Comparison of ENCODE assay signal across 11 mouse cellular contexts in the genomic region with DNA sequence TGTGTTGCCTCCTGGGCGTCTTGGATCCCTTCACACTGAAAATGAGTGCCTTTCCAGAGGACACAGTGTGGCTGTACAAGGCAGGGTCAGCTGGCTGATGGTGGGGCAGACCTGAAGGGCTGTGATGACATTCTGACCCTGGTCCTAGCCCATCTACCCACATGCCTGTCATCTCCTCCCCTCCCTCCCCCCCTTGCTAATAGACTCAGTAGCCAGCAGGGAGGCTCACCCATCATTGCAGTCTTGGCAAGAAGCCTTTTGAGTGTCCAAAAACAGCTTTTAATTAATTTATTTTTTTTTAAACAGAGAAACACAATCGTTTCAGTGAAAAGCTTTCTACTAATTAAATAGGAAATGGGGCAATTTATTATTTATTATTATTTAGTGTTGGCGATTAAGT.
DNase-seq lines count a peak whose midpoint lies in the region; ATAC-seq and TF ChIP-seq lines count a peak whose summit lies in the region.
"Had no signal": no experiment of that assay in that cellular context is flagged by ENCODE, and none has a peak within 500 bp of the region (broad histone marks: within the 10 kb centered on the region; RNA-seq: fewer than 3 reads in every experiment).

No protein-coding gene starts in this region.

- WGBS in hindbrain, embryonic 11.5 days = 60% methylated on average over 3 of the region's 3 CpGs
- 59% methylated on average over 3 of the region's 3 CpGs for WGBS in midbrain, embryonic 16.5 days

- H3K9ac ChIP-seq in hindbrain, embryonic 11.5 days (ENCODE audit: low read depth, low read length) = no peak overlapping the region
- H3K9ac ChIP-seq in midbrain, embryonic 16.5 days (ENCODE audit: low read depth, low read length) = no peak overlapping the region; the same call in 1 of the 2 replicates
- H3K9ac ChIP-seq: embryonic facial prominence, embryonic 12.5 days had no signal

- peak; percentile 34; the same call in 1 of the 2 replicates for ATAC-seq in hindbrain, embryonic 11.5 days (ENCODE audit: low FRiP score)
- no peak for ATAC-seq in midbrain, embryonic 16.5 days

- peak overlapping the region; percentile 82 for H3K27ac ChIP-seq in layer of hippocampus, adult 2 months
- peak overlapping the region; percentile 69; the same call in 1 of the 2 replicates for H3K27ac ChIP-seq in hindbrain, embryonic 11.5 days (ENCODE audit: low read depth, low read length)
- peak overlapping the region; percentile 79 for H3K27ac ChIP-seq in midbrain, embryonic 16.5 days (ENCODE audit: low read length)
- H3K27ac ChIP-seq: macrophage had no signal

- no peaks in the 10 kb centered on the region for H3K4me1 ChIP-seq in hindbrain, embryonic 11.5 days (replicated peaks; ENCODE audit: control insufficient read depth, insufficient read depth, low read length)
- H3K4me1 ChIP-seq in midbrain, embryonic 16.5 days (ENCODE audit: control insufficient read depth, insufficient read depth, low read length) = peaks cover 22% of the 10 kb centered on the region

- H3K4me3 ChIP-seq in layer of hippocampus, adult 2 months = peak overlapping the region; percentile 32; the same call in 1 of the 2 replicates
- H3K4me3 ChIP-seq in hindbrain, embryonic 11.5 days (ENCODE audit: low read depth, low read length) = no peak overlapping the region
- no peak overlapping the region; the same call in 1 of the 2 replicates for H3K4me3 ChIP-seq in midbrain, embryonic 16.5 days (ENCODE audit: low read depth, low read length)
- H3K4me3 ChIP-seq: embryonic facial prominence, embryonic 12.5 days had no signal

- H3K27me3 ChIP-seq in hindbrain, embryonic 11.5 days (ENCODE audit: control insufficient read depth, insufficient read depth, low read length) = no peaks in the 10 kb centered on the region
- no peaks in the 10 kb centered on the region; the same call in 1 of the 2 replicates for H3K27me3 ChIP-seq in midbrain, embryonic 16.5 days (ENCODE audit: control insufficient read depth, insufficient read depth, low read depth, low read length)
- H3K27me3 ChIP-seq: embryonic facial prominence, embryonic 12.5 days had no signal

- H3K9me3 ChIP-seq in hindbrain, embryonic 11.5 days (ENCODE audit: control insufficient read depth, low read length) = no peaks in the 10 kb centered on the region
- H3K9me3 ChIP-seq in midbrain, embryonic 16.5 days (replicated peaks; ENCODE audit: control insufficient read depth, low read length, poor library complexity, severe bottlenecking) = no peaks in the 10 kb centered on the region
- H3K9me3 ChIP-seq: embryonic facial prominence, embryonic 12.5 days had no signal

- peak; percentile 34 for DNase-seq in heart, adult 11 months
- no peak for DNase-seq in heart, postnatal 4 days
- DNase-seq in layer of hippocampus, adult 2 months (ENCODE audit: low spot score in 2 of 2) = peak in 1 of 2 experiments; percentile 6
- DNase-seq in layer of hippocampus, postnatal 36 days = no peak
- no peak for DNase-seq in hindbrain, embryonic 11.5 days (ENCODE audit: low spot score)
- DNase-seq in adrenal gland, postnatal 10 days = no peak
- DNase-seq in embryo, embryonic 9.5 days (ENCODE audit: extremely low spot score) = no peak
- DNase-seq: gastrocnemius, postnatal 10 days had no signal

- no peak overlapping the region for H3K4me2 ChIP-seq in hindbrain, embryonic 11.5 days (replicated peaks; ENCODE audit: low read depth, low read length)
- peak overlapping the region; percentile 54 for H3K4me2 ChIP-seq in midbrain, embryonic 16.5 days (ENCODE audit: low read length)

- no peak for TF ChIP-seq CTCF in layer of hippocampus, adult 2 months (conservative IDR thresholded peaks at IDR 0.05)

- no peaks in the 10 kb centered on the region for H3K36me3 ChIP-seq in hindbrain, embryonic 11.5 days (ENCODE audit: control insufficient read depth, insufficient read depth, low read length)
- no peaks in the 10 kb centered on the region for H3K36me3 ChIP-seq in midbrain, embryonic 16.5 days (ENCODE audit: control insufficient read depth, insufficient read depth, low read length)
- H3K36me3 ChIP-seq: embryonic facial prominence, embryonic 12.5 days had no signal
